Mouse (Mus musculus): ENCODE data around the gene Tmem201.

The Tmem201 gene

DNA sequence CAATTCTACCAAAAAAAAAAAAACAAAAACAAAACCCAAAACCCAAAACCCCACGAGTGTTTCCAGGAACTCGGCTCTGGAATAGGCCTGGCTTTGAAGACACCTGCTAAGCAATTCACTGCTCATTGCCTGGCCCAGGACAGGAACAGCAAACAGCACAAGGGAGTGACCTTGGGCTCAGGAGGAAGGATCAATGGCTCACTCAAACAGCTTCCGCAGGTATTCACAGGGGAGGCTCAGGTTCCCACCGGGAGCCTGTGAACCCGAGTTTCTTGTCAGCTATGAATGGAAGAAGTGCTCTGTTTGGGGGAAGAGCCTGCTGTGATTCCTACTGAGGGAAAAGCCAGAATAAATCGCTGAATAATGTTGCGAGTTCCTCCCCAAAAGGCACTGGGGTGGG, 54.0 kb downstream of the Tmem201 start:
- 54% methylated on average over 7 of the region's 7 CpGs for WGBS

- 73% methylated on average over 11 of the region's 11 CpGs for WGBS
These were observed 58.6 kb downstream of the Tmem201 start for GRCm38 (mm10) chr4:149679056-149679770.

GRCm38 (mm10) chr4:149678006-149678405, 59.8 kb downstream of the Tmem201 start:
- 46% methylated on average over 1 of the region's 1 CpGs for WGBS

DNA sequence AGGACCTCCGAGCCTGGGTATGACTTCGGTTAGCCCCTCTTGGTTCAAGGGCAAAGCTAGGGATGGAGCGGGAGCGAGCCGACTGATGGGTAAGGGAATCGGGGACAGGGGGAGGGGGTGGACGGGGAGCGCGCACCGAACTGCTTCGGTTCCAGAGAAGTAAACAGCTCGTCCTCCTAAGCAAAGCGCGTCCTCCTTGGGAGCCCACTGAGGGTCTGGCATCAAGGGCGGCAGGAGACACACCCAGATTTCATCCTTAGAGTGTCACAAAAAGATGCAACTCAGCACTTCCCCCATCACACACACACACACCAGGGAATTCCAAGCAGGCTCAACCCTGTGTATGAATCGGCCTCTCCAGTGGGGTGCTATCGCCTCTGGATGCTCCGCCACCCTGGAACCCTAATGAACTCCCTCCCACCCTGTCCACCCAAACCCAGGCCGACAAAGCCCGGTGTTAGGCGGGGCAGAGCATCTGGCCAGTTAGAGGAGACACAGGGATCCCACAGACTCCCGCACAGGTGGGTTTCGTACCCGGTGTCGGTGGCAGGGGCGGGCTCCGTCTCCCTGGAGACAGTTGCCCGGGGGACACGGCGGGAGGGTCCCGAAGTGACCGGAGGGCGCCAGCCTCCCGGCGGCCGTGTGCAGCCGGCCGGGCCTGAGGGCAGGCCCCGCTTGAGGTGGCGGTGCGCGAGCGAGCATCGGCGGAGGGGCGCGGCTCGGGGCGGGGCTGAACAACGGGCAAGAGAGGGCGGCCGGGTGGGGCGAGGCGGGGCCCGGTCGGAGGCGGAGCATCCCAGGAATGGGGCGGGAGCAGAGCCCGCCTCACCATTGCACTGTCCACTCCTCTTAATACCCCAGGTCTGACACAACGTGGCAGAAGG, 62.2 kb downstream of the Tmem201 start:
- WGBS = 4% methylated on average over 60 of the region's 60 CpGs

DNA sequence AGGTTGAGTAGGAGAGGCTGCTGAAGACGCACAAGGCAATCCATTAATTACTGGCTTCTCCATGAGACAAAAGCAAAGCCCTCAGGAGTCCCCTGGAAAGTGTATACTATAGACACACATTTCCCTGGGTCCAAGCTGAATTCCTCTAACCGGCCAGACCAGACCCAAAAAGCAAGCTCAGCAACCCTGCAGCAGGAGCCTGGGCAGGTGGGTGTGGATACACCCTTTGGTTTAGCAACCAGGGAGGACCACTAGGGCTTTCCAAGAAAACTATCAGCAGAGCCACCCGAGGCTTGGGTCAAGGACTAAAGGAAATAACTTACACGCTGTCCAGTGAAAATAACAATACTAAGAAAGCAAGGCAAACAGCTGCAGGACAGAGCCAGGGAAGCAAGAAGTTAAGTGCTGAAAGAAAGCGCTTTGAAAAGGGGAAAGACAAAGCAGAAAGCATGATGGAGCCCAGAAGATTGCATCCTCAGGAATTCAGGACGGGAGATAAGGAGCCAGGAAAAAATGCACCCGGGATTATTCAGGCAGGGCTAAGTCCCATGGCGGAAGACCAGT, 62.9 kb downstream of the Tmem201 start:
- 19% methylated on average over 8 of the region's 8 CpGs for WGBS

DNA sequence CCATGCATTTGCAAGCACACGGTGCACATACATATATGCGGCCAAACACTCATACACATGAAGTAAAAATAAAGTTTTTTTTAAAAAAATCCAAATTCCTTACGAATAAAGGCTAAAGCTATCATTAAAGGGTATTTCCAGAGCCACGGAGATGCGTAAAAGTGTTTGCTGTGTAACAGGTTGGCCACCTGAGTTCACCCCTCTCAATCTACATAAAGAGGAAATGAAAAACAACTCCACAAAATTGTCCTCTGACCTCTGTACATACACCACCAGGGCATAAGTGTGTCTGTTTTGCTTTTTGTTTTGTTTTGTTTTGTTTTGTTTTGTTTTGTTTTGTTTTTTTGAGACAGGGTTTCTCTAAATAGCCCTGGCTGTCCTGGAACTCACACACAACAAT, 65.1 kb downstream of the Tmem201 start:
- 93% methylated on average over 5 of the region's 5 CpGs for WGBS

- 96% methylated on average over 6 of the region's 6 CpGs for WGBS
These were observed 66.7 kb downstream of the Tmem201 start for GRCm38 (mm10) chr4:149671175-149671574.

DNA sequence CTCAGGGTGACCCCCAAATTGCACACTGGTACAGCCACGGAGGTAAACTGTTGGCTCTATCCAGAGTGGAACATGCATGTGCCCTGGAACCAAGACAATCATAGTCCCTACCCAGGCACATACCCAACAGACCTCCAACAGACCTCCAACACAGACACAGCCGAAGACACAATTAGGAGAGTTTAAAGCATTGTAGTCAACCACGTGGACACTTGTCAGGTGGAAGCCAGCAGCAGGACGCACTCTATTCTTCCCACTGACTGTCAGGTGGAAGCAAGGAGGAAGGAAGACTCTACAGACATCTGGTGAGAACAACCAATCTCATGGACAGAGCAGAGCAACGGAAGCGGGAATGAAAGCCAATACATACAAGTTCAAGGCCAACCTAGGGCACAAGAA, 72.2 kb downstream of the Tmem201 start:
- 88% methylated on average over 6 of the region's 6 CpGs for WGBS

Measured in cerebral cortex, adult 2 months (tissue).